Mouse (Mus musculus) MN1 (cell line): Measurements from ENCODE around the gene Tph1.

Experiments
- DNase-seq: peaks from one replicate; pipeline ENCODE4 v3.0.0-alpha.2; 2016; ENCODE audit warnings: low spot score

Gene Tph1

GRCm38 (mm10) chr7:46601097-46601496 is 71.2 kb downstream of the Tph1 start:
- DNase-seq, result no peak

GRCm38 (mm10) chr7:46597006-46597405 is 75.3 kb downstream of the Tph1 start:
- no peak for DNase-seq
